Mouse (Mus musculus): ENCODE measurements around the gene Ntn1. TPM values are rescaled to one million over a fixed set of nuclear protein-coding genes. Genes with fewer than 3 reads are reported as not detected.

The Ntn1 gene
- polyA plus RNA-seq, 1 experiment from 2014 or later = 58.7 TPM

DNA sequence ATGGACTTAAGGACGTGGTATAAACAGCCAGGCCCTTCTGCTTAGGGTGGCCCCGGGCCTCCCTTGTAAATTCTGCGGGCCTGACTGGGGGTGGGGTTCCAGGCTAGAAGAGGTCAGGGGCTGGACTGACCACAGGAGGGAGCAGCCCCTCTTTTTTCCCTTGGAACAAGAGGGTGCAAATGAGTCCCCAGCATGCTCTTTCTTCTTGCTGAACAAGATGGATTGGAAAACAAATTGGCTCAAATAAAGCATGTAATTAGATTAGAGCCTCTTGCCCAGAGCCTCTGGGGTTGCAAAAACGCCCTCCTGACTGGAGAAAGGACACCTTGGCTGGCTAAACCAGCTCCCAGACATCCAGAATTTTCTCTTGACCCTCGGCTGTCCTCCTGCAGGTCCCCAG, 160.9 kb downstream of the Ntn1 start:
- Histone ChIP-seq H3K9me3 (replicated peaks) (no peaks in the 10 kb centered on the region), H3K9ac (no peak overlapping the region), H3K36me3 (peaks cover 12% of the 10 kb centered on the region; the same call in 1 of the 2 replicates), H3K4me3 (no peak overlapping the region), H3K4me1 (peaks cover 20% of the 10 kb centered on the region), H3K4me2 (replicated peaks) (no peak overlapping the region), H3K27me3 (peaks cover 66% of the 10 kb centered on the region), H3K27ac (no peak overlapping the region)
- 30% methylated on average over 5 of the region's 5 CpGs for WGBS
- 0 out of 2 replicates have a peak, but pooled peaks have one; percentile 31 for ATAC-seq (ENCODE audit: low FRiP score)

DNA sequence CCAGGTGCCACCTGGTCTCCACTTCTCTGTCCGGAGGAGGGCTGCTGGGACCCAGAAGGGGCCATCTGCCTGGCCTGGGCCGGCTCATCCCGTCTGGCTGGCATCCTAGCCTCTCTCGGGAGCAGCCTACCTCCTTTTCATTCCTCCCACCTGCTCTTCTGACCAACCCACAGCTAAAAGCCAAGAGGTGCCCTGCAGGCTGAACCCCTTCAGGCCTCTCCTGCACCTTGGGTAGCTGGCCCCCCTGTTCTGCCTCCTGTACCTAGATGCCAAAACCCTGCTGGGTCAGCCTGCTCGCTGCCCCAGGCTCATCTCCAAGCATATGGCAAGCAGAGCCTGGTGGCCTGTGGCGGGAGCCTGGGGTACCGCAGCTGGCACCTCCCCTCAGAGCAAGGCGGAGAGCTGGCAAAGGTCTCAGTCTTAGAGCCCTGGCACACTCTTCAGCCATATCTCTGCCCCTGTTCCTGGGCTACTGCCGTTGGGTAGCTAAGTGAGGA, 167.1 kb downstream of the Ntn1 start:
- Histone ChIP-seq H3K4me3 (no peak overlapping the region), H3K36me3 (no peaks in the 10 kb centered on the region), H3K27ac (no peak overlapping the region), H3K4me2 (replicated peaks) (no peak overlapping the region), H3K9me3 (replicated peaks) (no peaks in the 10 kb centered on the region), H3K4me1 (peaks cover 17% of the 10 kb centered on the region), H3K27me3 (peaks cover 55% of the 10 kb centered on the region), H3K9ac (no peak overlapping the region)
- WGBS = 79% methylated on average over 9 of the region's 9 CpGs
- ATAC-seq (ENCODE audit: low FRiP score) = no peak; the same call in 1 of the 2 replicates

DNA sequence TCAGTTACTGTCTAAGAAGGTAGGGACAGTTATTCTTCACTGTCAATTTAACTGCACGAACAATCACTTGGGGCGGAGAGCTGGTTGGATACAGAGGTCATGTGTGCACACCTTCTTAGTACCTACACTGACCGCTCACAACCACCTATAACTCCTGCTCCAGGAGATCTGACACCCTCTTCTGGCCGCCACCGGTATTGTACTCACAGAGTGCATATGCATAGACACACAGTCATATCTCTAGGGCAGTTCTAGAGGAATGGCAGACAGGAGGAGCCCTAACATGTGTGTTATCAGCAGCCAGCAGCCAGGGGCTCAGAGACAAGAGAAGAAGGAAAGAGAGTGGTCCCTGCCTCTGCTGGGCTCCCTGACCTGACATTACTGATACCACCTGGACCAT, 169.1 kb downstream of the Ntn1 start:
- H3K9me3 ChIP-seq (replicated peaks) = no peaks in the 10 kb centered on the region
- ATAC-seq (ENCODE audit: low FRiP score) = no peak
- H3K27ac ChIP-seq = no peak overlapping the region
- no peaks in the 10 kb centered on the region for H3K36me3 ChIP-seq
- WGBS = 97% methylated on average over 5 of the region's 5 CpGs
- H3K27me3 ChIP-seq = peaks cover 44% of the 10 kb centered on the region
- H3K4me2 ChIP-seq (replicated peaks) = no peak overlapping the region
- H3K4me3 ChIP-seq = no peak overlapping the region
- H3K4me1 ChIP-seq = peaks cover 34% of the 10 kb centered on the region
- H3K9ac ChIP-seq = no peak overlapping the region

DNA sequence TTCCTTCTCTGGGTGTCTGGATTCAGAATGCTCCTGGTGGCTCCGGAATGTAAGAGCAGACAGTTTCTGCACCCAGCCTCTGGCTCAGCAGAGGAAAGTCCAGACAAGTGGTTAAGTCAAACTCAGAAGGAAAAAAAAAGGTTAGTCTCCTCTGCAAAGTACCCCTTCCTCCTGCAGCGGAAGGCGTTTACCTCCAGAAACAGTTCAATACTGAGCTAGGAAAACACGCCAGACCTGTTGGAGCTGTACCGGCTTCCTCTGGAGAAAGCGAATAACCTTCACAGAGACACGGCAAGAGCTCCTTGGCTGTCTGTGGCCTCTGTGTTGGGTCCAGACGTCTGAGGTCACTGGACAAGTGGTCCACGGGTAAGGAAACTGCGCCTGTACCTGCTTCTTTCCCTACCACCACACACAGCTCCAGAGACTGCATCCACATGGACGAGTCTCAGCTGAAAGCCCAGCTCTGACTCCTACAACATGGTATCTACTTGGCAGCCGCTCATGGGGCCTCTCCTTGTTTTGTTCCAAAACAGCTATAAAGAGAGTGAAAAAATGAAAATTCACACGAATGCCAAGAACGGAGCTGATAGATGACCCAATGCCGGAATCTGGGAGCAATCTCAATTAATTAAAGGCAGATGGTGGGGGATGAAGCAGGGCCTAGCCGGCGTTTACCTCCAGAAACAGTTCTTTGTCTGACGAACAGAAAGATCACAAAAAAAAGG, 171.5 kb downstream of the Ntn1 start:
- no peak for ATAC-seq (ENCODE audit: low FRiP score)
- Histone ChIP-seq H3K4me1 (peaks cover 41% of the 10 kb centered on the region), H3K9ac (no peak overlapping the region), H3K4me3 (no peak overlapping the region), H3K4me2 (replicated peaks) (no peak overlapping the region), H3K36me3 (no peaks in the 10 kb centered on the region), H3K27me3 (peaks cover 25% of the 10 kb centered on the region), H3K9me3 (replicated peaks) (no peaks in the 10 kb centered on the region), H3K27ac (peak overlapping the region; percentile 58)
- 45% methylated on average over 18 of the region's 18 CpGs for WGBS

DNA sequence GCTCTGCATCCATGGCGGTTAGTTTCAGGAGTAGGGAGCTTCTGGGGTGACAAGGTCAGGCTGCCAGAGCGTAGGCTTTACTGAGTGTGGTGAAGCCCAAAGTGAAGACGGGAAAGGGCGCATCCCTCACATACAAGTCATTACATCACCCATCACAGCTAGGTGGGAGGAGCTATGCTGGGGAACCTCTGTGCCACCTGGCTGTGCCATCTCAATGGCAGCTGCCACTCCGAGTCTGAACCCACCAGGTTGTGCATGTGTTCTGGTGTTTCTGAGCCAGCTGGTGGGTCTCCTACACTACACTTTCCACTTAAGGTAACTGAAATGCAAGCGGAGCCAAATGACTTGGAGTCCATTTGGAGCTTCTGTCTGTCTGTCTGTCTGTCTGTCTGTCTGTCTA, 172.8 kb downstream of the Ntn1 start:
- H3K4me3 ChIP-seq = no peak overlapping the region
- H3K9me3 ChIP-seq (replicated peaks) = no peaks in the 10 kb centered on the region
- no peak overlapping the region for H3K4me2 ChIP-seq (replicated peaks)
- H3K9ac ChIP-seq = no peak overlapping the region
- WGBS = 81% methylated on average over 6 of the region's 6 CpGs
- peaks cover 34% of the 10 kb centered on the region for H3K4me1 ChIP-seq
- peaks cover 19% of the 10 kb centered on the region for H3K27me3 ChIP-seq
- H3K27ac ChIP-seq = no peak overlapping the region
- no peak for ATAC-seq (ENCODE audit: low FRiP score)
- H3K36me3 ChIP-seq = no peaks in the 10 kb centered on the region

DNA sequence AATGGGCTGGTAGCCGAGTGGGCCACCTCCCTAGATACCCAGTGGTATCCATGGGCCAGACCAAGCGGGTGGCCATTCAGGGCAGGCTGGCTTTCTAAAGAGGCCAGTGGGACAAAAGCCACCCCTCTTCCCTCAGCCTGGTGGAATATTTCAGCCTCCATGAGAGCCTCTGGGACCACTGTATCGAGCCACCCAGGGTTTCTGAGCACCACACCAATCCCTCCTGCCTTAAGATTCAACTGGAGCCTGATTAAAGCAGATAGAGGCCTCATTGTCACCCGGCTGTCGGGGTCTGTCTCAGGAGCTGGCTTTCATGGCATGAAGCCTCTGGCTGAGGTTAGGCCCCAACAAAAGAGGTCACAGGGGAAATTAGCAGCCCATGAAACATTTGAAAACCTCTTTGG, 174.0 kb downstream of the Ntn1 start:
- no peak overlapping the region for H3K4me3 ChIP-seq
- no peak overlapping the region for H3K4me2 ChIP-seq (replicated peaks)
- H3K9ac ChIP-seq = no peak overlapping the region
- peaks cover 34% of the 10 kb centered on the region for H3K4me1 ChIP-seq
- no peaks in the 10 kb centered on the region for H3K9me3 ChIP-seq (replicated peaks)
- H3K27ac ChIP-seq = peak overlapping the region; percentile 55; the same call in 1 of the 2 replicates
- 22% methylated on average over 5 of the region's 5 CpGs for WGBS
- H3K27me3 ChIP-seq = peaks cover 27% of the 10 kb centered on the region
- no peaks in the 10 kb centered on the region for H3K36me3 ChIP-seq
- 0 out of 2 replicates have a peak, but pooled peaks have one; percentile 30 for ATAC-seq (ENCODE audit: low FRiP score)

DNA sequence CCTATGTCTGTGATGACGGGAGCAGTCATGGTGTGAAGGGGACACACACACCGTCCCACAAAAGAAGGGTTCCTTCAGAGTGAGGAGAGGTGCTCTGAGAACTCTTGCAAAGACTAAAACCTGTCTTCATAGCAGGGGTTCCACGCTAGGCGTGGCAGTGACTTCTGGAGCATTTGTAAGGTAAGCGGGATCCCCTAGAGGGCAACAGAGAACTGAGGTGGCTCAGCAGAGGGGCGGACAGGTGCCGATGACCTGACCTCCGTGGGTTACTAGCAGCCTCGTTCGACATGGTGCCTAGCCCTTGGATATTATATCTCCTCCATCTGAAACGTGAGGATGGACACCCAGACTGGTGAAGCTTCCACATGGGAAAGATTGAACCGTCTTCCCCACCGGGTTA, 177.5 kb downstream of the Ntn1 start:
- Histone ChIP-seq H3K4me3 (no peak overlapping the region), H3K36me3 (no peaks in the 10 kb centered on the region), H3K4me1 (peaks cover 32% of the 10 kb centered on the region), H3K27me3 (peaks cover 20% of the 10 kb centered on the region), H3K9ac (no peak overlapping the region), H3K4me2 (replicated peaks) (no peak overlapping the region), H3K27ac (no peak overlapping the region), H3K9me3 (replicated peaks) (no peaks in the 10 kb centered on the region)
- no peak for ATAC-seq (ENCODE audit: low FRiP score)
- 76% methylated on average over 13 of the region's 13 CpGs for WGBS

DNA sequence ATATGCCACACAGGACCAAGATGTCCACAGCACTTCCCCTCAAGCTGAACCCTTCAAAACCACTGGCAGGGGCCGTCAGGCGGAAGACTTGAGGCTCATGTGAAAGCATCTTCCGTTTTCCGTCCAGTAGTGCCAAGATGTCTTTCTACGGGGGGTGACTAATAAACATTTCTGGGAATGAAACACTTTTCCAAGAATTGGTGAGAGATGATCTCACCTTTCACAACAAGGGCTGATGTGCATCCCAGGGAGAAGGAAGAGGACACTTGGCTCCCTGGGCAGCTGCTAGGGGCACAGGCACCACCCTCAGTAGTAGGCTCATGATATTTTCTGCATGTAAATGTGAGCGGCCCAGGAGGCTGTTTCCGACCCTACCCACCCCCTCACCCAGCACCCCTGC, 178.4 kb downstream of the Ntn1 start:
- no peak overlapping the region for H3K9ac ChIP-seq
- ATAC-seq (ENCODE audit: low FRiP score) = no peak
- H3K4me2 ChIP-seq (replicated peaks) = no peak overlapping the region
- H3K27me3 ChIP-seq = peaks cover 12% of the 10 kb centered on the region; the same call in 1 of the 2 replicates
- 85% methylated on average over 7 of the region's 7 CpGs for WGBS
- no peaks in the 10 kb centered on the region for H3K36me3 ChIP-seq
- H3K4me1 ChIP-seq = peaks cover 22% of the 10 kb centered on the region
- H3K4me3 ChIP-seq = no peak overlapping the region
- H3K9me3 ChIP-seq (replicated peaks) = no peaks in the 10 kb centered on the region
- no peak overlapping the region for H3K27ac ChIP-seq

DNA sequence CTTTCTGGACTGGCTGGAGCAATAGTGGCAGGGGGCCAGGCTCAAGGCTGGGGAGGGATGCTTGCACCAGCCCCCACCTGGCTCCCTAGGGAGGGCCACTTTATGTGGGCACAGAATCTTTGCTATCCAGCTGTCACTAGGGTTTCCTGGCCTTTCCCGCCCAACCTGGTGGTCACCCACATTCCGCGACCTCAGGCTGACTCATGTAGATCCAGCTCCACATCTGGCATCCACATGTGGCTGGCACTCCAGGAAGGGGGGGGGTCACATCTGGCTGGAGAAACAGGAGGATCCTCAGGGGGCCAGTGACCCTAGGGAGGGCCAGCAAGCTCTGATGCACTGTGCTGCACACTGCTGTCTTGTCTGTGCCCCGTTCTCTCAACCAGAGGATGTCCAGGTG, 179.9 kb downstream of the Ntn1 start:
- no peak overlapping the region for H3K9ac ChIP-seq
- H3K9me3 ChIP-seq (replicated peaks) = no peaks in the 10 kb centered on the region
- no peak overlapping the region for H3K4me2 ChIP-seq (replicated peaks)
- no peak for ATAC-seq (ENCODE audit: low FRiP score)
- H3K4me1 ChIP-seq = peaks cover 22% of the 10 kb centered on the region
- WGBS = 77% methylated on average over 4 of the region's 4 CpGs
- H3K36me3 ChIP-seq = no peaks in the 10 kb centered on the region
- H3K27me3 ChIP-seq = peaks cover 12% of the 10 kb centered on the region; the same call in 1 of the 2 replicates
- no peak overlapping the region for H3K4me3 ChIP-seq
- H3K27ac ChIP-seq = no peak overlapping the region

DNA sequence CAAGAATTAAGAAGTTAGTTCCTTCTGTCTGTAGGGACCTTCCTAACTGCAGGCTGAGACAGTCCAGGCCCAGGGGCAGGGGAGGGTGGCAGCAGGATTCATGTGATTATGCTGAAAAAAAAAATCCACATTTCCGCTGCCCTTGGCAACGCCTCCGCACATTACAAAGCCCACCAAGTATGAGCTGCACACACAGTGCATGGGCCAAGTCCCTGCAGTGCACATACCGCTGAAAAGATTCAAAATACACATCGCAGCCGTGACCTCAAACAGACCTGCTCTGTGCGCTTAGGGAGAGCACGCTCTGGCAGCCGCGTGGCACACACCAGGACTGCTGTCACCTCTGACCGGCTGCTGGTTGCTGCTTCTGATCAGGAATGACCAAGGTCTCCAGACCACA, 184.6 kb downstream of the Ntn1 start:
- H3K9me3 ChIP-seq (replicated peaks) = no peaks in the 10 kb centered on the region
- peak overlapping the region; percentile 85 for H3K27ac ChIP-seq
- H3K36me3 ChIP-seq = no peaks in the 10 kb centered on the region
- H3K4me2 ChIP-seq (replicated peaks) = no peak overlapping the region
- H3K27me3 ChIP-seq = no peaks in the 10 kb centered on the region; the same call in 1 of the 2 replicates
- ATAC-seq (ENCODE audit: low FRiP score) = no peak
- 42% methylated on average over 11 of the region's 11 CpGs for WGBS
- no peak overlapping the region for H3K9ac ChIP-seq
- H3K4me1 ChIP-seq = peaks cover 57% of the 10 kb centered on the region
- H3K4me3 ChIP-seq = no peak overlapping the region

DNA sequence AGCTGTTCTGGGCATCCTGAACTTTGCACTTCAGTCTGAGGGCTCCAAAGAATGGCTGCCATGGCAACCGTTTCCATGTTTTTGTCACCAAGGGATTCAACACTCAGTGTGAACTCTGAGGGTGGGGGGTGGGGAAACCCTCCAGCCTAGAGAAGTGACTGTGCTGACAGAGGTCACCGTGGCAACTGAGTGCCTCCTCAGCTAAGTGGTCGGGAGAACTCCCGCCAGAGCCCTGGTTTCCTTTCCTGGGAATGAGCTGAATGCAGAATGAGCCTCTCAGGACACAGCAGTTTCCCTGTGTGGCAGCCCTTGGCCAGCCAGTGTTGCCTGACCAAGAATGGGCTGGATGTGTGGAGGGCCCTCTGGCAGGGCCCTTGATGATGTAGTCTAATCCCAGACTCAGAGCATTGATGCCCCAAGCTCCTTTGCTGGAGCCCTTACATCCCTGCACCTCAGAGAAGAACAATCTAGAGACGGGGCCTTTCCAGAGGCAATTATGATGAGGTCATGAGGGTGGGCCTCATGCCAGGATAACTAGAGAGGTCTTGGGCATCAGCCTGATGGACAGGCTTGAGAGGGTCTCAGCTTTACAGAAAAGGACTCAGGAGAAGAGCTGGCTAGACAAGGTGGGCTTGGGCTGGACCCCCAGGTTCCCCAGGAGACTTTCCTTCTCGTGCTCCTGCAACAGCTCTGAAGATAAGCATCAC, 185.3 kb downstream of the Ntn1 start:
- H3K9me3 ChIP-seq (replicated peaks) = no peaks in the 10 kb centered on the region
- peak overlapping the region; percentile 85 for H3K27ac ChIP-seq
- WGBS = 16% methylated on average over 6 of the region's 6 CpGs
- no peaks in the 10 kb centered on the region for H3K36me3 ChIP-seq
- peak overlapping the region; percentile 13; the same call in 1 of the 2 replicates for H3K9ac ChIP-seq
- H3K27me3 ChIP-seq = no peaks in the 10 kb centered on the region; the same call in 1 of the 2 replicates
- ATAC-seq (ENCODE audit: low FRiP score) = peak; percentile 73
- H3K4me2 ChIP-seq (replicated peaks) = peak overlapping the region; percentile 4; the same call in 1 of the 2 replicates
- H3K4me1 ChIP-seq = peaks cover 52% of the 10 kb centered on the region
- no peak overlapping the region for H3K4me3 ChIP-seq

DNA sequence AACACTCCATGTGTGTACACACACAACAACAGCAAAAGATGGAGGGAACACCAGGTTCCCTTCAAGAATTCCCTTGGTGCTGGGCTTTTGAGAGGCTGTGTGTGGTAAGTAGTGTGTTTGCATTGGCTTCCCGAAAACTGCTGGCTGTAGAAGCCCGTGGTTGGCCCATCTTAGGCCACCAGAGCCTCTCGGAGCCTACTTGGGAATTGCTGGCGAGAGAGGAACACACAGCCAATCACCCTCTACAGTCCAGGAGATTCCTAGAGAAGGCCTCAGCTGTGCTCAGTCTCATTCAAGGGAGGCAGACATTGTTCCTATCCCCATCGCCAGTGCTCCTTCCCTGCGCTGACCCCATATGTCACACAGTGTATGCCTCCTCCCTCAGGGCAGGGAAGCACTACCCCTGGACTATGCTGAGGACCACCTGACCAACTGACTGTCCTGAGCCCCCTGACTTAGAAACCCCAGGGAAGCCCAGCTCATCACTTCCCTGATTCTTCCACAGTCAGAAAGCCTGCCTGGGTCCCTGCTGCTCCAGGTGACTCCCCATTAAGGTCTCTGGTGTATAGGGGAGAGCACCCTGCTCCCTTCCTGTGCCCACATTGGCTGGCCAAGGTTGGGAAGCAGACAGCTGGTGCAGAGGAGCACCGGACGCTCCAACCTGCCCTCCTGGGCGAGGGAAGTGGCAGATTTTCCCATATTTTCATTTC, 186.0 kb downstream of the Ntn1 start:
- WGBS = 42% methylated on average over 9 of the region's 9 CpGs
- Histone ChIP-seq H3K9ac (no peak overlapping the region), H3K9me3 (replicated peaks) (no peaks in the 10 kb centered on the region), H3K27ac (peak overlapping the region; percentile 85), H3K4me3 (no peak overlapping the region), H3K36me3 (no peaks in the 10 kb centered on the region), H3K4me2 (replicated peaks) (0 out of 2 replicates have a peak overlapping the region, but pooled peaks have one; percentile 20), H3K4me1 (peaks cover 48% of the 10 kb centered on the region), H3K27me3 (no peaks in the 10 kb centered on the region; the same call in 1 of the 2 replicates)
- peak; percentile 39 for ATAC-seq (ENCODE audit: low FRiP score)

Data from hindbrain, embryonic 12.5 days (tissue).